Mouse (Mus musculus) forebrain, embryonic 11.5 days (tissue): ENCODE results near the gene Tmtc2. TPM values are rescaled to one million over a fixed set of nuclear protein-coding genes. Genes with fewer than 3 reads are reported as not detected.

Experiments
- ATAC-seq: fragments of 200-750 bp; cut with Nextera tagmentation; replicated peaks from 2 replicates; pipeline ENCODE4 v1.8.0; 2017; ENCODE audit warnings: moderate TSS enrichment; ENCODE audit not compliant: low FRiP score
- DNase-seq: peaks from one replicate; pipeline ENCODE4 v3.0.0-alpha.2; 2017; ENCODE audit warnings: low spot score
- H3K27ac ChIP-seq: fragments of 300-500 bp; sonication (generic); 2 replicates; pipeline ENCODE4 v1.5.1; 2014; ENCODE audit warnings: low read depth, low read length
- H3K27me3 ChIP-seq: fragments of 300-500 bp; sonication (generic); 2 replicates; pipeline ENCODE4 v1.6.1; 2014; ENCODE audit warnings: mild to moderate bottlenecking, low read length, mixed read lengths; ENCODE audit not compliant: control insufficient read depth, insufficient read depth
- H3K36me3 ChIP-seq: fragments of 300-500 bp; sonication (generic); 2 replicates; pipeline ENCODE4 v1.6.1; 2014; ENCODE audit warnings: mild to moderate bottlenecking, low read length, moderate library complexity, mixed read lengths; ENCODE audit not compliant: control insufficient read depth, insufficient read depth
- H3K4me1 ChIP-seq: fragments of 300-500 bp; sonication (generic); replicated peaks from 2 replicates; pipeline ENCODE4 v1.6.1; 2014; ENCODE audit warnings: low read length, mixed read lengths; ENCODE audit not compliant: control insufficient read depth, insufficient read depth
- H3K4me2 ChIP-seq: fragments of 300-500 bp; sonication (generic); 2 replicates; pipeline ENCODE4 v1.6.1; 2014; ENCODE audit warnings: low read depth, mild to moderate bottlenecking, low read length, moderate library complexity, mixed read lengths; ENCODE audit not compliant: severe bottlenecking
- H3K4me3 ChIP-seq: fragments of 300-500 bp; sonication (generic); 2 replicates; pipeline ENCODE4 v1.5.1; 2014; ENCODE audit warnings: low read depth, low read length
- H3K9ac ChIP-seq: fragments of 300-500 bp; sonication (generic); 2 replicates; pipeline ENCODE4 v1.6.1; 2014; ENCODE audit warnings: low read length
- H3K9me3 ChIP-seq: fragments of 300-500 bp; sonication (generic); 2 replicates; pipeline ENCODE4 v1.6.1; 2016; ENCODE audit warnings: low read length, mixed read lengths; ENCODE audit not compliant: control insufficient read depth
- WGBS: fragments of 180-500 bp; shearing (Covaris S2); extraction: QIAGEN DNeasy Blood & Tissue Kit; methylation state at CpG from one replicate; pipeline ENCODE4 v1.1.7; 2014; 5-methylcytosine and 5-hydroxymethylcytosine counted together
- polyA plus RNA-seq: library from polyadenylated mRNA; unstranded; fragments of >200 nt; fragmentation: Nextera tagmentation; extraction: Ambion mirVana; gene quantifications from 2 replicates; pipeline ENCODE4 v1.2.1, GENCODE M21; 2014

Tmtc2 gene
- polyA plus RNA-seq, 1 experiment from 2014 or later: 4.0 TPM

- no peak for DNase-seq
- H3K27ac ChIP-seq: no peak overlapping the region
- no peaks in the 10 kb centered on the region for H3K4me1 ChIP-seq
- WGBS: 86% methylated on average over 4 of the region's 4 CpGs
- ATAC-seq: no peak
- H3K9me3 ChIP-seq: no peaks in the 10 kb centered on the region
- no peaks in the 10 kb centered on the region for H3K36me3 ChIP-seq
- no peak overlapping the region for H3K9ac ChIP-seq
- no peaks in the 10 kb centered on the region for H3K27me3 ChIP-seq
- H3K4me2 ChIP-seq: no peak overlapping the region
- no peak overlapping the region for H3K4me3 ChIP-seq
These were observed 73.8 kb downstream of the Tmtc2 start for GRCm38 (mm10) chr10:105500482-105500881.

GRCm38 (mm10) chr10:105495248-105495647 is 79.0 kb downstream of the Tmtc2 start:
- WGBS: 84% methylated on average over 6 of the region's 6 CpGs
- H3K27ac ChIP-seq: no peak overlapping the region
- H3K4me3 ChIP-seq: no peak overlapping the region
- ATAC-seq (no peak), DNase-seq (no peak)
- H3K9ac ChIP-seq: no peak overlapping the region
- H3K4me1 ChIP-seq: no peaks in the 10 kb centered on the region
- no peak overlapping the region for H3K4me2 ChIP-seq
- no peaks in the 10 kb centered on the region for H3K9me3 ChIP-seq
- H3K27me3 ChIP-seq: 0 out of 2 replicates have a peak, but pooled peaks cover 2% of the 10 kb centered on the region
- H3K36me3 ChIP-seq: no peaks in the 10 kb centered on the region

GRCm38 (mm10) chr10:105492485-105492884 is 81.8 kb downstream of the Tmtc2 start:
- no peak overlapping the region for H3K4me2 ChIP-seq
- no peak overlapping the region for H3K9ac ChIP-seq
- ATAC-seq: no peak
- no peak overlapping the region for H3K27ac ChIP-seq
- DNase-seq: no peak
- no peak overlapping the region for H3K4me3 ChIP-seq
- no peaks in the 10 kb centered on the region for H3K4me1 ChIP-seq
- no peaks in the 10 kb centered on the region for H3K9me3 ChIP-seq
- H3K36me3 ChIP-seq: no peaks in the 10 kb centered on the region
- H3K27me3 ChIP-seq: peaks cover 5% of the 10 kb centered on the region; the same call in 1 of the 2 replicates
- WGBS: 63% methylated on average over 4 of the region's 4 CpGs

GRCm38 (mm10) chr10:105490748-105491147 is 83.5 kb downstream of the Tmtc2 start:
- DNase-seq (no peak), ATAC-seq (no peak)
- 0 out of 2 replicates have a peak, but pooled peaks cover 3% of the 10 kb centered on the region for H3K4me1 ChIP-seq
- H3K27ac ChIP-seq: no peak overlapping the region
- no peak overlapping the region for H3K9ac ChIP-seq
- H3K4me2 ChIP-seq: no peak overlapping the region
- no peaks in the 10 kb centered on the region for H3K36me3 ChIP-seq
- H3K9me3 ChIP-seq: no peaks in the 10 kb centered on the region
- WGBS: 80% methylated on average over 4 of the region's 4 CpGs
- no peak overlapping the region for H3K4me3 ChIP-seq
- peaks cover 6% of the 10 kb centered on the region; the same call in 1 of the 2 replicates for H3K27me3 ChIP-seq

- H3K4me1 ChIP-seq: 0 out of 2 replicates have a peak, but pooled peaks cover 3% of the 10 kb centered on the region
- H3K27me3 ChIP-seq: peaks cover 6% of the 10 kb centered on the region; the same call in 1 of the 2 replicates
These were observed 84.1 kb downstream of the Tmtc2 start for GRCm38 (mm10) chr10:105489970-105490735.

GRCm38 (mm10) chr10:105486977-105487376 is 87.3 kb downstream of the Tmtc2 start:
- no peak overlapping the region for H3K4me3 ChIP-seq
- H3K4me2 ChIP-seq: no peak overlapping the region
- ATAC-seq: no peak
- peaks cover 13% of the 10 kb centered on the region for H3K27me3 ChIP-seq
- no peak overlapping the region for H3K27ac ChIP-seq
- H3K9me3 ChIP-seq: no peaks in the 10 kb centered on the region
- 30% methylated on average over 4 of the region's 4 CpGs for WGBS
- no peak for DNase-seq
- H3K36me3 ChIP-seq: no peaks in the 10 kb centered on the region
- 0 out of 2 replicates have a peak, but pooled peaks cover 3% of the 10 kb centered on the region for H3K4me1 ChIP-seq
- no peak overlapping the region for H3K9ac ChIP-seq

More at GRCm38 (mm10) chr10:105489970-105490735, 84.1 kb downstream of the Tmtc2 start:
- Histone ChIP-seq H3K4me2 (no peak overlapping the region), H3K9ac (no peak overlapping the region), H3K36me3 (no peaks in the 10 kb centered on the region), H3K9me3 (no peaks in the 10 kb centered on the region), H3K27ac (no peak overlapping the region), H3K4me3 (no peak overlapping the region)
- DNase-seq (no peak), ATAC-seq (peak; percentile 60)
- WGBS: 50% methylated on average over 14 of the region's 14 CpGs

GRCm38 (mm10) chr10:105484355-105485094 is 89.7 kb downstream of the Tmtc2 start:
- ATAC-seq: peak; percentile 91
- Histone ChIP-seq H3K4me1 (0 out of 2 replicates have a peak, but pooled peaks cover 3% of the 10 kb centered on the region), H3K27ac (no peak overlapping the region), H3K4me2 (no peak overlapping the region), H3K36me3 (no peaks in the 10 kb centered on the region), H3K9ac (no peak overlapping the region), H3K9me3 (no peaks in the 10 kb centered on the region), H3K27me3 (peaks cover 19% of the 10 kb centered on the region), H3K4me3 (no peak overlapping the region)
- peak; percentile 59 for DNase-seq
- 19% methylated on average over 2 of the region's 2 CpGs for WGBS

GRCm38 (mm10) chr10:105479771-105480170 is 94.5 kb downstream of the Tmtc2 start:
- no peak overlapping the region for H3K4me3 ChIP-seq
- no peaks in the 10 kb centered on the region for H3K4me1 ChIP-seq
- H3K4me2 ChIP-seq: no peak overlapping the region
- H3K9me3 ChIP-seq: no peaks in the 10 kb centered on the region
- peaks cover 15% of the 10 kb centered on the region for H3K27me3 ChIP-seq
- H3K36me3 ChIP-seq: no peaks in the 10 kb centered on the region
- DNase-seq: no peak
- H3K27ac ChIP-seq: no peak overlapping the region
- ATAC-seq: no peak
- WGBS: 68% methylated on average over 11 of the region's 11 CpGs
- no peak overlapping the region for H3K9ac ChIP-seq
